Comparison of ENCODE assay signal across 9 mouse cellular contexts in genomic region chr8:111825219-111825618, GRCm38 (mm10). TPM values are rescaled to one million over a fixed set of nuclear protein-coding genes. Genes with fewer than 3 reads are reported as not detected.
DNase-seq lines count a peak whose midpoint lies in the region; ATAC-seq and TF ChIP-seq lines count a peak whose summit lies in the region.
"Had no signal": no experiment of that assay in that cellular context is flagged by ENCODE, and none has a peak within 500 bp of the region (broad histone marks: within the 10 kb centered on the region; RNA-seq: fewer than 3 reads in every experiment).

No protein-coding gene starts in this region.

- no peak for TF ChIP-seq EP300 in CH12.LX (IDR thresholded peaks at IDR 0.05; ENCODE audit: low read length)

- no peak overlapping the region for H3K9ac ChIP-seq in intestine, postnatal 0 days (ENCODE audit: low read depth, low read length)
- no peak overlapping the region for H3K9ac ChIP-seq in intestine, embryonic 15.5 days
- H3K9ac ChIP-seq in CH12.LX (ENCODE audit: insufficient read depth, low read depth) = no peak overlapping the region
- no peak overlapping the region for H3K9ac ChIP-seq in hindbrain, embryonic 12.5 days
- H3K9ac ChIP-seq: embryonic facial prominence, embryonic 15.5 days had no signal

- no peak for DNase-seq in CH12.LX (ENCODE audit: extremely low read depth)
- DNase-seq in adipocyte (ENCODE audit: low spot score) = peak; percentile 38
- peak; percentile 61 for DNase-seq in kidney, adult 9 months
- no peak for DNase-seq in T-cell, adult 2 months (ENCODE audit: low spot score)

- peak; percentile 64 for TF ChIP-seq RAD21 in CH12.LX (IDR thresholded peaks at IDR 0.05; ENCODE audit: low read depth, low read length)

- H3K27ac ChIP-seq in intestine, postnatal 0 days (ENCODE audit: low read depth, low read length) = no peak overlapping the region
- H3K27ac ChIP-seq in intestine, embryonic 15.5 days = no peak overlapping the region
- H3K27ac ChIP-seq in CH12.LX (ENCODE audit: insufficient read depth, low read depth) = no peak overlapping the region
- no peak overlapping the region for H3K27ac ChIP-seq in hindbrain, embryonic 12.5 days
- H3K27ac ChIP-seq: embryonic facial prominence, embryonic 15.5 days; macrophage had no signal

- peak; percentile 82 for TF ChIP-seq CTCF in intestine, postnatal 0 days (IDR thresholded peaks at IDR 0.05; ENCODE audit: low read depth)
- TF ChIP-seq CTCF in CH12.LX (conservative IDR thresholded peaks at IDR 0.05 in 1 of 2, IDR thresholded peaks at IDR 0.05 in 1 of 2; ENCODE audit: low read depth in 2 of 2, low read length in 2 of 2) = peak in 1 of 2 experiments; percentile 69; a peak in 2 of 4 replicates

- H3K9me3 ChIP-seq in intestine, postnatal 0 days (ENCODE audit: control insufficient read depth) = no peaks in the 10 kb centered on the region
- H3K9me3 ChIP-seq in intestine, embryonic 15.5 days = no peaks in the 10 kb centered on the region
- H3K9me3 ChIP-seq in CH12.LX (replicated peaks; ENCODE audit: low read length) = no peaks in the 10 kb centered on the region
- H3K9me3 ChIP-seq in hindbrain, embryonic 12.5 days (replicated peaks) = no peaks in the 10 kb centered on the region
- H3K9me3 ChIP-seq: embryonic facial prominence, embryonic 15.5 days had no signal

- no peak for TF ChIP-seq POLR2A in CH12.LX (IDR thresholded peaks at IDR 0.05; ENCODE audit: low read depth, low read length)

- H3K79me2 ChIP-seq in CH12.LX (replicated peaks; ENCODE audit: control insufficient read depth, extremely low read depth, insufficient read depth, poor library complexity, severe bottlenecking) = no peaks in the 10 kb centered on the region

- no peak overlapping the region for H3K4me3 ChIP-seq in intestine, postnatal 0 days (ENCODE audit: low read depth, low read length)
- H3K4me3 ChIP-seq in intestine, embryonic 15.5 days (replicated peaks) = no peak overlapping the region
- no peak overlapping the region for H3K4me3 ChIP-seq in CH12.LX (replicated peaks in 1 of 3; ENCODE audit: low read depth in 2 of 3, low read length in 2 of 3, poor library complexity in 1 of 3)
- no peak overlapping the region for H3K4me3 ChIP-seq in hindbrain, embryonic 12.5 days
- H3K4me3 ChIP-seq: embryonic facial prominence, embryonic 15.5 days had no signal

- ATAC-seq in intestine, postnatal 0 days = no peak
- ATAC-seq in intestine, embryonic 15.5 days = no peak
- no peak for ATAC-seq in hindbrain, embryonic 12.5 days (ENCODE audit: low FRiP score)

- 59% methylated on average over 6 of the region's 6 CpGs for WGBS in intestine, postnatal 0 days
- WGBS in intestine, embryonic 15.5 days = 64% methylated on average over 6 of the region's 6 CpGs
- WGBS in hindbrain, embryonic 12.5 days = 70% methylated on average over 6 of the region's 6 CpGs

- H3K4me2 ChIP-seq in intestine, postnatal 0 days (replicated peaks; ENCODE audit: low read depth) = no peak overlapping the region
- H3K4me2 ChIP-seq in intestine, embryonic 15.5 days (replicated peaks) = no peak overlapping the region
- no peak overlapping the region for H3K4me2 ChIP-seq in CH12.LX (ENCODE audit: insufficient read depth, low read depth, poor library complexity, severe bottlenecking)
- no peak overlapping the region for H3K4me2 ChIP-seq in hindbrain, embryonic 12.5 days (replicated peaks)
- H3K4me2 ChIP-seq: embryonic facial prominence, embryonic 15.5 days had no signal

- no peaks in the 10 kb centered on the region for H3K4me1 ChIP-seq in intestine, postnatal 0 days (replicated peaks; ENCODE audit: control insufficient read depth, insufficient read depth, low read length)
- H3K4me1 ChIP-seq in intestine, embryonic 15.5 days (replicated peaks) = peaks cover 2% of the 10 kb centered on the region; the same call in 1 of the 2 replicates
- H3K4me1 ChIP-seq in CH12.LX (ENCODE audit: control insufficient read depth in 1 of 2, insufficient read depth in 2 of 2) = peaks cover 12 to 16% of the 10 kb centered on the region in 2 experiments
- H3K4me1 ChIP-seq in hindbrain, embryonic 12.5 days = no peaks in the 10 kb centered on the region

- H3K36me3 ChIP-seq in intestine, postnatal 0 days (ENCODE audit: control insufficient read depth, insufficient read depth) = peaks cover 19% of the 10 kb centered on the region
- no peaks in the 10 kb centered on the region; the same call in 1 of the 2 replicates for H3K36me3 ChIP-seq in intestine, embryonic 15.5 days
- peaks cover 22 to 68% of the 10 kb centered on the region in 2 experiments for H3K36me3 ChIP-seq in CH12.LX (replicated peaks in 1 of 2; ENCODE audit: control insufficient read depth in 1 of 2, insufficient read depth in 1 of 2, low read length in 1 of 2)
- H3K36me3 ChIP-seq in hindbrain, embryonic 12.5 days = peaks cover 56% of the 10 kb centered on the region

- in situ Hi-C loops in CH12.LX (cut with MboI; ENCODE audit: low pct_ligation_motif_present, low pct_unique_long_range_greater_than_20kb, low sequenced_read_pairs) = loop anchor here (10.0 kb wide), 1 partner anchor 50 kb away; no protein-coding TSS in a partner anchor

- no peaks in the 10 kb centered on the region for H3K27me3 ChIP-seq in intestine, postnatal 0 days (replicated peaks; ENCODE audit: control insufficient read depth, insufficient read depth, low read length)
- H3K27me3 ChIP-seq in intestine, embryonic 15.5 days (replicated peaks) = no peaks in the 10 kb centered on the region
- H3K27me3 ChIP-seq in CH12.LX (replicated peaks) = no peaks in the 10 kb centered on the region
- H3K27me3 ChIP-seq in hindbrain, embryonic 12.5 days = no peaks in the 10 kb centered on the region
- H3K27me3 ChIP-seq: embryonic facial prominence, embryonic 15.5 days had no signal

- dilution Hi-C loops in CH12.LX (cut with MboI; ENCODE audit: extremely low pct_ligation_motif_present, extremely low pct_unique_long_range_greater_than_20kb, low sequenced_read_pairs) = no loop called here

TF ChIP-seq in CH12.LX, 34 proteins besides CTCF, POLR2A, EP300 and RAD21:
- TF ChIP-seq USF2 (conservative IDR thresholded peaks at IDR 0.05; ENCODE audit: low read depth, low read length) = no peak
- TF ChIP-seq PAX5 (IDR thresholded peaks at IDR 0.05; ENCODE audit: low read length) = no peak
- TF ChIP-seq BHLHE40 (IDR thresholded peaks at IDR 0.05; ENCODE audit: low read depth, low read length) = no peak
- TF ChIP-seq MAX (IDR thresholded peaks at IDR 0.05; ENCODE audit: low read length) = no peak
- TF ChIP-seq USF1 (IDR thresholded peaks at IDR 0.05; ENCODE audit: low read depth, low read length) = no peak
- TF ChIP-seq ZKSCAN1 (IDR thresholded peaks at IDR 0.05; ENCODE audit: borderline replicate concordance, low read depth, low read length) = no peak
- TF ChIP-seq UBTF (IDR thresholded peaks at IDR 0.05; ENCODE audit: low read depth, low read length) = no peak
- TF ChIP-seq SMC3 (IDR thresholded peaks at IDR 0.05; ENCODE audit: low read depth, low read length) = peak; percentile 53

RNA-seq across cellular contexts. Expression of gene Cfdp1, which starts 28.9 kb away (rescaled TPM):
- polyA plus RNA-seq in intestine, postnatal 0 days (2015; fragmentation: Nextera tagmentation; extraction: Ambion mirVana) = 87.2 and 89.5 TPM in 2 replicates
- polyA plus RNA-seq in intestine, embryonic 15.5 days (2015; fragmentation: Nextera tagmentation; extraction: Ambion mirVana) = 182 and 187 TPM in 2 replicates
- total RNA-seq in CH12.LX (2012; rRNA removed) (113 and 131 TPM in 2 replicates), CH12.LX (2014; rRNA removed) (169 and 199 TPM in 2 replicates)
- polyA plus RNA-seq in CH12.LX (2012; ENCODE audit: insufficient read length, low read depth) = 210 and 286 TPM in 2 replicates
- 192 and 212 TPM in 2 replicates for polyA plus RNA-seq in hindbrain, embryonic 12.5 days (2016; fragmentation: Nextera tagmentation; extraction: Ambion mirVana)

RNA-seq across cellular contexts. Expression of gene Tmem170, which starts 51.3 kb away (rescaled TPM):
- polyA plus RNA-seq in intestine, postnatal 0 days (2015; fragmentation: Nextera tagmentation; extraction: Ambion mirVana) = 24.1 and 25.4 TPM in 2 replicates
- 15.9 and 16.0 TPM in 2 replicates for polyA plus RNA-seq in intestine, embryonic 15.5 days (2015; fragmentation: Nextera tagmentation; extraction: Ambion mirVana)
- total RNA-seq in CH12.LX (2012; rRNA removed) (2.2 and 2.4 TPM in 2 replicates), CH12.LX (2014; rRNA removed) (2.1 and 2.5 TPM in 2 replicates)
- 1.2 and 1.6 TPM in 2 replicates for polyA plus RNA-seq in CH12.LX (2012; ENCODE audit: insufficient read length, low read depth)
- 7.5 and 8.5 TPM in 2 replicates for polyA plus RNA-seq in hindbrain, embryonic 12.5 days (2016; fragmentation: Nextera tagmentation; extraction: Ambion mirVana)

Comparison
In these comparisons a context has a peak if more than half of its experiments do, and no peak if none do; other contexts are left out.
1. DNase-seq: peak in adipocyte (single experiment) and kidney, adult 9 months (single experiment); none in CH12.LX (single experiment) and T-cell, adult 2 months (single experiment).